30 mouse cellular contexts compared by ENCODE assay signal in genomic region chr11:33921451-33921850, GRCm38 (mm10). TPM values are rescaled to one million over a fixed set of nuclear protein-coding genes. Genes with fewer than 3 reads are reported as not detected.
A peak's percentile ranks its signal among the peaks of the same experiment; 100 is the strongest.
DNase-seq lines count a peak whose midpoint lies in the region; ATAC-seq and TF ChIP-seq lines count a peak whose summit lies in the region.
"Had no signal": no experiment of that assay in that cellular context is flagged by ENCODE, and none has a peak within 500 bp of the region (broad histone marks: within the 10 kb centered on the region; RNA-seq: fewer than 3 reads in every experiment).

No protein-coding gene starts in this region.

- ATAC-seq in heart, embryonic 12.5 days (ENCODE audit: insufficient number of reproducible peaks, low FRiP score), result no peak
- peak; percentile 82 for ATAC-seq in kidney, postnatal 0 days (replicated peaks; ENCODE audit: low FRiP score, low read depth)
- ATAC-seq: CD4-positive, CD25-positive, alpha-beta regulatory T cell, adult 4 months; hindbrain, postnatal 0 days; intestine, postnatal 0 days had no signal

- no peaks in the 10 kb centered on the region for H3K79me2 ChIP-seq in myocyte (ENCODE audit: control insufficient read depth, insufficient read depth)

- peaks cover 16% of the 10 kb centered on the region; the same call in 1 of the 2 replicates for H3K27me3 ChIP-seq in heart, embryonic 10.5 days (ENCODE audit: insufficient read depth, poor library complexity, severe bottlenecking)
- peaks cover 8% of the 10 kb centered on the region; the same call in 1 of the 2 replicates for H3K27me3 ChIP-seq in heart, embryonic 12.5 days (replicated peaks)
- H3K27me3 ChIP-seq in kidney, adult 2 months (replicated peaks; ENCODE audit: control insufficient read depth, insufficient read depth, low read length), result no peaks in the 10 kb centered on the region
- H3K27me3 ChIP-seq in kidney, postnatal 0 days (ENCODE audit: insufficient read depth, low read length), result no peaks in the 10 kb centered on the region
- H3K27me3 ChIP-seq in myocyte (ENCODE audit: control insufficient read depth, insufficient read depth, insufficient read length), result peaks cover 4% of the 10 kb centered on the region
- H3K27me3 ChIP-seq in embryonic facial prominence, embryonic 10.5 days (replicated peaks; ENCODE audit: low read depth, poor library complexity, severe bottlenecking), result peaks cover 31% of the 10 kb centered on the region
- H3K27me3 ChIP-seq: limb, embryonic 15.5 days; stomach, embryonic 15.5 days had no signal

- WGBS in heart, embryonic 10.5 days, result 71% methylated on average over 13 of the region's 13 CpGs
- WGBS in heart, embryonic 12.5 days, result 69% methylated on average over 13 of the region's 13 CpGs
- 38% methylated on average over 13 of the region's 13 CpGs for WGBS in kidney, adult 2 months
- WGBS in kidney, postnatal 0 days, result 44% methylated on average over 13 of the region's 13 CpGs
- 79% methylated on average over 13 of the region's 13 CpGs for WGBS in embryonic facial prominence, embryonic 10.5 days

- no peak for TF ChIP-seq POLR2A in kidney, adult 2 months (IDR thresholded peaks at IDR 0.05; ENCODE audit: low read depth, low read length)
- no peak for TF ChIP-seq POLR2A in myocyte (IDR thresholded peaks at IDR 0.05; ENCODE audit: insufficient read length, low read depth)

- no peaks in the 10 kb centered on the region for H3K36me3 ChIP-seq in heart, embryonic 10.5 days
- H3K36me3 ChIP-seq in heart, embryonic 12.5 days, result no peaks in the 10 kb centered on the region
- no peaks in the 10 kb centered on the region for H3K36me3 ChIP-seq in kidney, adult 2 months (ENCODE audit: control insufficient read depth, insufficient read depth, low read length)
- H3K36me3 ChIP-seq in kidney, postnatal 0 days (ENCODE audit: insufficient read depth, low read length), result no peaks in the 10 kb centered on the region
- H3K36me3 ChIP-seq in myocyte (ENCODE audit: control insufficient read depth, insufficient read depth), result no peaks in the 10 kb centered on the region
- H3K36me3 ChIP-seq in embryonic facial prominence, embryonic 10.5 days (replicated peaks), result no peaks in the 10 kb centered on the region
- H3K36me3 ChIP-seq: embryonic facial prominence, embryonic 13.5 days; forebrain, embryonic 12.5 days; limb, embryonic 15.5 days; neural tube, embryonic 13.5 days; stomach, embryonic 15.5 days had no signal

- H3K9ac ChIP-seq in heart, embryonic 12.5 days, result no peak overlapping the region
- no peak overlapping the region for H3K9ac ChIP-seq in kidney, postnatal 0 days (ENCODE audit: low read depth, low read length)
- H3K9ac ChIP-seq: embryonic facial prominence, embryonic 13.5 days; forebrain, embryonic 12.5 days; limb, embryonic 15.5 days; liver, embryonic 14.5 days; lung, embryonic 14.5 days; neural tube, embryonic 13.5 days; stomach, embryonic 15.5 days had no signal

- 0 out of 2 replicates have a peak, but pooled peaks cover 6% of the 10 kb centered on the region for H3K4me1 ChIP-seq in heart, embryonic 10.5 days
- H3K4me1 ChIP-seq in heart, embryonic 12.5 days (replicated peaks), result no peaks in the 10 kb centered on the region
- H3K4me1 ChIP-seq in kidney, adult 2 months (ENCODE audit: control insufficient read depth, insufficient read depth, low read length), result no peaks in the 10 kb centered on the region
- no peaks in the 10 kb centered on the region for H3K4me1 ChIP-seq in kidney, postnatal 0 days (replicated peaks; ENCODE audit: insufficient read depth, low read length)
- H3K4me1 ChIP-seq in embryonic facial prominence, embryonic 10.5 days, result peaks cover 14% of the 10 kb centered on the region
- H3K4me1 ChIP-seq: forebrain, embryonic 12.5 days had no signal

- DNase-seq in heart, embryonic 10.5 days (ENCODE audit: low spot score), result peak; percentile 67
- DNase-seq in kidney, adult 2 months, result peak; percentile 15
- peak; percentile 62 for DNase-seq in kidney, postnatal 0 days (ENCODE audit: low spot score)
- no peak for DNase-seq in embryo, embryonic 9.5 days (ENCODE audit: extremely low spot score)
- DNase-seq in urinary bladder, postnatal 10 days (ENCODE audit: low spot score), result no peak
- DNase-seq in embryonic facial prominence, embryonic 10.5 days (ENCODE audit: low spot score), result no peak
- DNase-seq: cerebellum, adult 11 months; cerebellum, postnatal 14 days; gastrocnemius, adult 2 months; heart, postnatal 10 days; layer of hippocampus, adult 9-11 months; left cerebral cortex, postnatal 4 days; lung, embryonic 14.5 days; lung, postnatal 36 days; midbrain, embryonic 14.5 days; right cerebral cortex, adult 18-20 months had no signal

- no peak overlapping the region for H3ac ChIP-seq in myocyte (ENCODE audit: control insufficient read depth, insufficient read length)

- H3K4me2 ChIP-seq in heart, embryonic 12.5 days, result no peak overlapping the region
- H3K4me2 ChIP-seq in kidney, postnatal 0 days (ENCODE audit: low read length), result peak overlapping the region; percentile 27; the same call in 1 of the 2 replicates
- H3K4me2 ChIP-seq in myocyte (ENCODE audit: low read depth), result peak overlapping the region; percentile 9
- H3K4me2 ChIP-seq: embryonic facial prominence, embryonic 13.5 days; forebrain, embryonic 12.5 days; heart, embryonic 11.5 days; limb, embryonic 15.5 days; lung, embryonic 14.5 days; neural tube, embryonic 13.5 days; stomach, embryonic 15.5 days had no signal

- no peak overlapping the region for H3K4me3 ChIP-seq in heart, embryonic 10.5 days
- H3K4me3 ChIP-seq in heart, embryonic 12.5 days, result no peak overlapping the region
- no peak overlapping the region for H3K4me3 ChIP-seq in kidney, adult 2 months (ENCODE audit: insufficient read depth, low read depth, low read length)
- H3K4me3 ChIP-seq in kidney, postnatal 0 days (replicated peaks; ENCODE audit: low read depth, low read length), result no peak overlapping the region
- no peak overlapping the region for H3K4me3 ChIP-seq in myocyte
- no peak overlapping the region for H3K4me3 ChIP-seq in embryonic facial prominence, embryonic 10.5 days
- H3K4me3 ChIP-seq: embryonic facial prominence, embryonic 13.5 days; erythroblast, embryonic 14.5 days; forebrain, embryonic 12.5 days; gastrocnemius, adult 2 months; left cerebral cortex, adult 2 months; limb, embryonic 15.5 days; neural tube, embryonic 13.5 days; stomach, embryonic 15.5 days had no signal

- no peak overlapping the region for H3K27ac ChIP-seq in heart, embryonic 10.5 days
- H3K27ac ChIP-seq in heart, embryonic 12.5 days (ENCODE audit: poor library complexity, severe bottlenecking), result no peak overlapping the region
- no peak overlapping the region for H3K27ac ChIP-seq in kidney, adult 2 months (ENCODE audit: insufficient read depth, low read depth, low read length)
- no peak overlapping the region for H3K27ac ChIP-seq in kidney, postnatal 0 days
- no peak overlapping the region for H3K27ac ChIP-seq in embryonic facial prominence, embryonic 10.5 days (replicated peaks)
- H3K27ac ChIP-seq: embryonic facial prominence, embryonic 13.5 days; forebrain, embryonic 12.5 days; gastrocnemius, adult 2 months; hindbrain, postnatal 0 days; left cerebral cortex, adult 2 months; limb, embryonic 15.5 days; liver, embryonic 14.5 days; neural tube, embryonic 13.5 days; stomach, embryonic 15.5 days had no signal

- no peak for TF ChIP-seq CTCF in kidney, adult 2 months (conservative IDR thresholded peaks at IDR 0.05; ENCODE audit: insufficient read depth, insufficient read length, low read depth, low read length)
- TF ChIP-seq CTCF in kidney, postnatal 0 days (IDR thresholded peaks at IDR 0.05; ENCODE audit: low read depth), result peak; percentile 48; the same call in 1 of the 2 replicates

- H3K9me3 ChIP-seq in heart, embryonic 10.5 days, result no peaks in the 10 kb centered on the region
- H3K9me3 ChIP-seq in heart, embryonic 12.5 days (replicated peaks), result no peaks in the 10 kb centered on the region
- H3K9me3 ChIP-seq in kidney, postnatal 0 days (replicated peaks; ENCODE audit: low read length), result no peaks in the 10 kb centered on the region
- no peaks in the 10 kb centered on the region for H3K9me3 ChIP-seq in embryonic facial prominence, embryonic 10.5 days
- H3K9me3 ChIP-seq: embryonic facial prominence, embryonic 13.5 days; forebrain, embryonic 12.5 days; limb, embryonic 15.5 days; neural tube, embryonic 13.5 days; stomach, embryonic 15.5 days had no signal

TF ChIP-seq in myocyte, 11 proteins besides CTCF, POLR2A, EP300 and RAD21:
- no peak for TF ChIP-seq CEBPB (IDR thresholded peaks at IDR 0.05; ENCODE audit: insufficient read depth, poor library complexity, severe bottlenecking)
- TF ChIP-seq SRF (IDR thresholded peaks at IDR 0.05; ENCODE audit: control insufficient read depth, insufficient read length, low read depth), result no peak
- no peak for TF ChIP-seq E2F4 (IDR thresholded peaks at IDR 0.05; ENCODE audit: insufficient read depth)
- TF ChIP-seq MAX (IDR thresholded peaks at IDR 0.05; ENCODE audit: low read depth), result no peak
- no peak for TF ChIP-seq POLR2AphosphoS2 (IDR thresholded peaks at IDR 0.05; ENCODE audit: insufficient read length, low read depth)
- TF ChIP-seq MYOD1 (IDR thresholded peaks at IDR 0.05; ENCODE audit: control insufficient read depth in 1 of 3, insufficient read length in 2 of 3, low read depth in 2 of 3), result no peak
- no peak for TF ChIP-seq TCF3 (IDR thresholded peaks at IDR 0.05; ENCODE audit: insufficient read length, low read depth)
- no peak for TF ChIP-seq TCF12 (IDR thresholded peaks at IDR 0.05; ENCODE audit: insufficient read depth, poor library complexity, severe bottlenecking)
- no peak for TF ChIP-seq REST (IDR thresholded peaks at IDR 0.05; ENCODE audit: insufficient read depth, insufficient read length)
- no peak for TF ChIP-seq USF1 (IDR thresholded peaks at IDR 0.05; ENCODE audit: low read depth)

RNA-seq across cellular contexts. Expression of gene Kcnmb1, which starts 41.4 kb away (rescaled TPM):
- polyA plus RNA-seq in heart, embryonic 10.5 days (2016; fragmentation: Nextera tagmentation; extraction: Ambion mirVana), result 6.9 and 10.2 TPM in 2 replicates
- 4.6 and 4.7 TPM in 2 replicates for polyA plus RNA-seq in heart, embryonic 12.5 days (2016; fragmentation: Nextera tagmentation; extraction: Ambion mirVana)
- polyA plus RNA-seq in kidney, adult 2 months (2012; rRNA removed), result 0.96 and 0.97 TPM in 2 replicates
- 0.54 and 0.89 TPM in 2 replicates for polyA plus RNA-seq in kidney, postnatal 0 days (2015; fragmentation: Nextera tagmentation; extraction: Ambion mirVana)
- 0.07 TPM for polyA plus RNA-seq in myocyte (2012; fragmentation: generic; extraction: Trizol)
- polyA plus RNA-seq in embryonic facial prominence, embryonic 10.5 days (2016; fragmentation: Nextera tagmentation; extraction: Ambion mirVana), result 0.09 and 0.13 TPM in 2 replicates
- polyA plus RNA-seq: erythroblast, embryonic 14.5 days; forebrain, embryonic 12.5 days had no signal

Comparison
In these comparisons a context has a peak if more than half of its experiments do, and no peak if none do; other contexts are left out.
1. DNase-seq: peak in heart, embryonic 10.5 days (single experiment), kidney, adult 2 months (single experiment) and kidney, postnatal 0 days (single experiment); none in embryo, embryonic 9.5 days (single experiment), urinary bladder, postnatal 10 days (single experiment) and embryonic facial prominence, embryonic 10.5 days (single experiment).